Mouse (Mus musculus): ENCODE measurements around the gene Lrig2.
A peak's percentile ranks its signal among the peaks of the same experiment; 100 is the strongest.

The Lrig2 gene

DNA sequence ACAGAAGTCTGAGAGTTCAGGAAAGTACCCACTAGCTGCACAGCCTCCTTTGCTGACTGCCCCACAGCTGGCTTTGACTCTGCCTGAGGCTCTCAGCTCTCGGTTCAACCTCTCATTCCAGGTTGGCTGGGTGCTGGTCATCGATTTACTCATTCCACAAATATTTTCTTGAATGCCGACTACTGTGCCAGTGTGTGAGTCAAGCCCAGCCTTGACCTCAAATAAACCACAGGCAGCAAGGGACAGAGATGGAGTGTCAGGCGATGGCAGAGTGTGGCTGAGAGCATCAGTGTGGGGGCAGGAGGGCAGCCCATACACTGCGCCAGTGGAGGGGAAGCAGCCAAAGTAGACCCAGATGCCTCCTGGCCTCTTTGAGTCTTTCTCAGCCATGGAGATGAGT lies 151.4 kb downstream of the Lrig2 start:
- no peak for DNase-seq

GRCm38 (mm10) chr3:104359225-104360135 lies 152.2 kb downstream of the Lrig2 start:
- no peak for DNase-seq

GRCm38 (mm10) chr3:104358747-104359146 lies 153.0 kb downstream of the Lrig2 start:
- no peak for DNase-seq

DNA sequence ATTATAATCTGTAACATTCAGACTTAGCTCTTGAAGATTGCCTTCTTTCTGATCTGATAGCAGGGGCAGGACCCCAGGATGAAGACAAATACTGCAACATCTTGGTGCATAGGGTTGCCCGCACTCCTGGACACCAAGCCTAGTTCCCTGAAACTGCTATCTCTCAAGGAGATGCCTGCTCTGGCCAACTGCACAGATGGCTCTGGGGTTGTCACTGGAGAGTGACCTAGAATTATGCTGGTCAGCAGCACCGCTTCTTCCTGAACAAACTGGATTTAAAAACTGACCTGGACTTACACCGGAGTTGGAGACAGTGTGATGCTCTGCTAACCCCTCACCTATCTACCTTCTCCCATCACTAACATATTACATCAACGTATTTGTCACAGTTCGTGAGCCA lies 155.6 kb downstream of the Lrig2 start:
- DNase-seq, result no peak

DNA sequence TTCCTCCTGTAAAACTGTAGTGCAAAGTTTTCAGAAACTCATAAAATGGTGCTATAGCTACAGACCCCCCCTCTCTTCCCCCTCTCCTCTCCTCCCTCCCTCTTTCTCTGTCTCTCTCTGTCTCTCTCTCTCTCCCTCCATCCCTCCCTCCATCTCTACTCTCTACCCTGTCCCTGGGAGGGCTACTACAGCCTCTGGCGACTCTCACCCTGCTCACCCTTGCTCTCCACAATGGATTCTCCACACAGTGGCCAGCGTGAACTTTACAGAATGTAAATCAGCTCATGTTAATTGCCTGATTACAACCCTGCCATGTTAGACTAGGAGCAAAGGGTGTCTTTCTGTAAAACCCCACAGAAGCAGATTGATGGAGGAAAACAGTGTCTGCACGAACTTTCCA lies 157.8 kb downstream of the Lrig2 start:
- no peak for DNase-seq

DNA sequence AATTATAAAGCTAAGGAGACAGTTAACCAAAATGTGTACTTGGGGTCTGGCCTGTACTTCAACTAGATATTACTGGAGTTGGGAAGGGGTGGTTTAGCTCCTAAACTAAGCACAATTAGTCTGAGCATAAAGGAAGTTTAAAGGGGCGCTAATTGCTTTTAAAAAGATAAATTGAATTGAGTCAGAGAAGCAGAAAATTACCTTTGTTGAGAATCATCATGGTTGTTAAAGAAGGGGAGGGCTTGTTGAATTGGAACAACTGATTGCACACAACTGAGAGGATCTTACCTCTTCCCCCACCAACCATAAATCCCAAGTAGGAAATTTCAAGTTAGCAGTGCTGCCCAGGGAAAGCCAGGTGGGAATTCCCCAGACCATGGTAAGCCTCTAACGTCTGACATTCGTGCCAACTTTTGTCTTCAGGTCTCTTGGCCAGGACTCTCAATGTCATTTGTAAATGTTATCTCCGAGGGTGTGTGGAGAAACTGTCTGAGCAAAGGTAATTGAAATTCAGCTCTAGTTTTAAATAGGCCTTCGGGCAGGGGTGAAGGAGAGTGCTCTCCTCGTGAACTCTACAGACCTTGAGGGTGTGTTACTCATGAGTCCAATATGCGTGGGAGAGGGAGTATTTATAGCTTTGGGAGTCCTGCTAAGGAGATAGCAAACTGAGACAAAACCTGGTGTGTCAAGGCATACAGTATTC lies 159.2 kb downstream of the Lrig2 start:
- no peak for DNase-seq

DNA sequence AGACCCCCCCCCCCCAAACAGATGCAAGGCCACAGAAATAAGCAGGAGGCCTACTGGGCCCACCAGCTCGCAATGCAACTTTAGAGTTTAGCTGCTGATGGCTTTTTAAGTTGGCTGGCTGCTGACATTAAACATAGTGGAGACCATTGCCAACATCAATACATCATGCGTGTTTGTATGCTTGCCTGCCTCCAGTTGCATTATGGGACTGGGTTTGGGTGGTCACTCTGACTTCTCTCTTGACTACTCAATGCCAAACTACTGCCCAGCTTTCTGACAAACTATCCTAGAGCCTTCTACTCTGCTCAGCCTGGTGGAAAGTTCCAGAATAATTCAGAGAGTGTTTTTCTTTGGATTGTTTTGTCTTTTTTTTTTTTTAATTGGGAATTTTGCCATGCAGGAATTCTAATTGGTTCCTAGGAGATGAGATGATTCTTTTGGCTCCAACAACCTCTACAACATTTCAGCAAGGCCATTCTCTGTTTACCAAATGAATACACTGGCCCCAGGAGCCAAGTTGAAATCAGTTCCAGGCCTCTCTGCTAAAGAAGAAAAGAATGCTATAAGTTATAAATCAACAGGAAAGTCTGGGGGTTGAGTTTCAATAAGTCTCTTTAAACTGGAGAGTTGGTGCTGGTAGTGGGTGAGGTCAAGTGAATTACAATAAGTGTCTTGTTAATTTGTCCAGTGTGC lies 161.3 kb downstream of the Lrig2 start:
- no peak for DNase-seq

DNA sequence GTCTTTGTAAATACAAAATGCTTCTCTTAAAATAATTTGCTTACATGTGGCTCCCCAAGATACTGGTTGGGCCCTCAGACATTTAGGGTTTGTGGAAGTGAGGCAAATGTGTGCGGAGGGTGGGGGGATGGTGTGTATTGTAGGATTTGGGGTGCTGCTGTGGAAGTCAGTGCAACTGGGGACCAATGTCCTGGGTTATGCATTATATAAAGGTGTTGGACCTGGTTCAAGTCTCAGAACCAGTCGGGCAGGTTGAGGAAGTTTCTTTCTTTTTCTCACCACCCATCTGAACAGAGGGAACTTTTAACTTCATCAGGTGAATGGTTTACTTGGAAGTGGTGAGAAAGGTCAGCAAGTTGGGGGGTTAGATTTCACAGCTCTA lies 161.9 kb downstream of the Lrig2 start:
- DNase-seq, result no peak

DNA sequence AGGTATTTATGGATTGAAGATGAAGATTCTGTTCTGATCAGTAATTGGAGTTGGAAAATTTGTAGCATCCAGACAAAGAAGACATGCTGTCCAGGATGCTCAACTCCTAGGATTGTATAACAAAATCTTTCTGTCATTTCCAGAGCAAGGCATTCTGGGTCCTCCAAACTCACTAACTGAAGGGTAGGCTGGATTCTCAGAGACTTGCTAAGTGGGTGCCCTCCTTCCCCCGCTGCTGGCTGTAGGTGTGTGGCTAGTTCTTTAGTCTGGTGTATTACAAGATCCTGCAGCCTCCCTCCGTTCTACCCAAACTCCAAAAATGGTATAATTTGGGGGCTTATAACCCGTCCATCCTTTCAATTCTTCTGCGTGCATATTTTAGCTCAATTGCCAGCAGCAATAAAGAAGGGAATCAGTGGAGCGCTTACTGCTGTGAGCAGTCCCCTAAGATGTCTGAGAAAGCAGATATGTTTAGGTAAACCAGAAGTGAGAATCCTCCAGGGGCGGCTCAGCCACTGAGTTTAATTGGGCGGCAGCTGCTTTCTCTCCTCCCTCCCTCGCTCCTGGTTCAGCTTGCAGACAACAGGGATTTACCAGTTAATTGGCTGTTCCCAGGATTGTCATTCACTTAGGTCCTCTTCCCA lies 162.4 kb downstream of the Lrig2 start:
- peak; percentile 38 for DNase-seq

Data from right cerebral cortex, postnatal 25 days (tissue).